Comparison of ENCODE assay signal across 10 mouse cellular contexts in the genomic region with DNA sequence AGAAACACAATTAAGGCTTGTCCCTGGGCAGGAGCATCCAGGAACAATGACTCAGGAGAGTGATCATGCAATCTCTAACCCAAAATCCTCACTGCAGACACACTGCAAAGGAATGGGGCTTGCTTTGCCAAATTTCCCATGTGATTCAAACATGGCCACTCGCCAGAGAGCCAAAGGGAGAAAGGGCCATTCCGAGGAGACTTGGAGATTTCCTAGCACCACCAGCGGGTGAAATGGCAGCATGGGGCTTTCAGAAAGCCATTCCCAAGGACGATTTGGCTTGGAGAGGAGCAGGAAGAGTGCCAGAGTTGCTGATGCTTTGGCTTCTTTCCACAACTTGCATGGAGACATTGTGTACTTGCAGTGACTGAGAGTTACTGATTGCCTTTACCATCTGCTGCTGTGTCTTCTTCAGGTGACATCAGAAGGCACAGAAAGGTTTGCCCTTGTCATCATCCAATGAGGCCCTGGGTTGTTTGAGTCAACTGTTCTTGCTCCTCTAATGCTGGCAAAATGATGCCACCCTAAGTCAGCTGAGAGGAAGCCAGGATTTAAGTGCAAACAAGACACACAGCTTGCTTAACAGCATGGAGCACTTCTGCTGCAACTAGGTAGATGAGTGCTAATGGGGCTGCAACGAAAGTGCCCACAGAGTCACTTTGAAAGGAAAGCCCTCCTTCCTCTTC. TPM values are rescaled to one million over a fixed set of nuclear protein-coding genes. Genes with fewer than 3 reads are reported as not detected.
DNase-seq lines count a peak whose midpoint lies in the region; ATAC-seq and TF ChIP-seq lines count a peak whose summit lies in the region.
"Had no signal": no experiment of that assay in that cellular context is flagged by ENCODE, and none has a peak within 500 bp of the region (broad histone marks: within the 10 kb centered on the region; RNA-seq: fewer than 3 reads in every experiment).

No protein-coding gene starts in this region.

- 68% methylated on average over 5 of the region's 5 CpGs for WGBS in heart, embryonic 10.5 days
- 28% methylated on average over 5 of the region's 5 CpGs for WGBS in lung, embryonic 16.5 days

- peaks cover 18% of the 10 kb centered on the region for H3K4me1 ChIP-seq in heart, embryonic 10.5 days
- peaks cover 11% of the 10 kb centered on the region for H3K4me1 ChIP-seq in cortical plate, adult 2 months (ENCODE audit: control insufficient read depth, insufficient read depth, low read length)
- peaks cover 43% of the 10 kb centered on the region for H3K4me1 ChIP-seq in lung, embryonic 16.5 days (replicated peaks; ENCODE audit: control insufficient read depth, insufficient read depth, low read length)

- no peaks in the 10 kb centered on the region for H3K9me3 ChIP-seq in heart, embryonic 10.5 days
- H3K9me3 ChIP-seq in lung, embryonic 16.5 days (ENCODE audit: control insufficient read depth, low read length): no peaks in the 10 kb centered on the region
- H3K9me3 ChIP-seq: embryonic facial prominence, embryonic 13.5 days; liver, embryonic 15.5 days had no signal

- no peaks in the 10 kb centered on the region for H3K27me3 ChIP-seq in heart, embryonic 10.5 days (ENCODE audit: insufficient read depth, poor library complexity, severe bottlenecking)
- H3K27me3 ChIP-seq in lung, embryonic 16.5 days (ENCODE audit: control insufficient read depth, insufficient read depth, low read depth, low read length): no peaks in the 10 kb centered on the region
- H3K27me3 ChIP-seq: embryonic facial prominence, embryonic 13.5 days; liver, embryonic 15.5 days had no signal

- no peak overlapping the region for H3K4me2 ChIP-seq in lung, embryonic 16.5 days (ENCODE audit: low read depth, low read length)
- H3K4me2 ChIP-seq: embryonic facial prominence, embryonic 13.5 days; liver, embryonic 15.5 days had no signal

- no peak for TF ChIP-seq CTCF in cortical plate, adult 2 months (IDR thresholded peaks at IDR 0.05; ENCODE audit: extremely low read depth, insufficient read depth, low read length)

- no peaks in the 10 kb centered on the region for H3K36me3 ChIP-seq in heart, embryonic 10.5 days
- no peaks in the 10 kb centered on the region for H3K36me3 ChIP-seq in lung, embryonic 16.5 days (ENCODE audit: control insufficient read depth, insufficient read depth, low read length)
- H3K36me3 ChIP-seq: embryonic facial prominence, embryonic 13.5 days; liver, embryonic 15.5 days had no signal

- peak; percentile 98 for DNase-seq in heart, adult 11 months
- no peak for DNase-seq in heart, embryonic 10.5 days (ENCODE audit: low spot score)
- DNase-seq in adrenal gland, adult (ENCODE audit: inconsistent age in 2 of 2, low spot score in 1 of 2): peak; percentile 89 to 95
- peak; percentile 74 for DNase-seq in kidney, adult 9 months
- DNase-seq in urinary bladder, adult 2 months (ENCODE audit: low spot score): peak; percentile 37
- DNase-seq in thymus, adult 18-20 months: no peak

- no peak overlapping the region for H3K27ac ChIP-seq in heart, embryonic 10.5 days
- peak overlapping the region; percentile 13; the same call in 1 of the 2 replicates for H3K27ac ChIP-seq in cortical plate, adult 2 months (ENCODE audit: insufficient read depth, low read length)
- H3K27ac ChIP-seq in lung, embryonic 16.5 days (ENCODE audit: low read length): peak overlapping the region; percentile 67
- H3K27ac ChIP-seq: embryonic facial prominence, embryonic 13.5 days; liver, embryonic 15.5 days had no signal

- TF ChIP-seq POLR2A in cortical plate, adult 2 months (IDR thresholded peaks at IDR 0.05; ENCODE audit: extremely low read depth, insufficient read depth, low read length): no peak

- H3K4me3 ChIP-seq in heart, embryonic 10.5 days: no peak overlapping the region
- H3K4me3 ChIP-seq in cortical plate, adult 2 months (ENCODE audit: insufficient read depth, low read length): no peak overlapping the region
- no peak overlapping the region for H3K4me3 ChIP-seq in lung, embryonic 16.5 days (ENCODE audit: low read length)
- H3K4me3 ChIP-seq: embryonic facial prominence, embryonic 13.5 days; liver, embryonic 15.5 days had no signal

- peak; percentile 73 for ATAC-seq in lung, embryonic 16.5 days (ENCODE audit: low read depth)

- H3K9ac ChIP-seq in lung, embryonic 16.5 days (ENCODE audit: low read length): no peak overlapping the region
- H3K9ac ChIP-seq: embryonic facial prominence, embryonic 13.5 days; liver, embryonic 15.5 days had no signal

RNA-seq across cellular contexts. Expression of a gene that starts 16.5 kb away (rescaled TPM):
- 1.9 and 2.9 TPM in 2 replicates for polyA plus RNA-seq in heart, embryonic 10.5 days (2016; fragmentation: Nextera tagmentation; extraction: Ambion mirVana)
- 11.5 and 12.1 TPM in 2 replicates for polyA plus RNA-seq in cortical plate, adult 2 months (2012; rRNA removed)
- 5.4 and 6.1 TPM in 2 replicates for polyA plus RNA-seq in lung, embryonic 16.5 days (2015; fragmentation: Nextera tagmentation; extraction: Ambion mirVana)
- 5.1 and 18.2 TPM in 2 replicates for polyA plus RNA-seq in urinary bladder, adult 2 months (2012; rRNA removed)

Comparison
In these comparisons a context has a peak if more than half of its experiments do, and no peak if none do; other contexts are left out.
1. DNase-seq: peak in heart, adult 11 months (single experiment), adrenal gland, adult (2 of 2), kidney, adult 9 months (single experiment) and urinary bladder, adult 2 months (single experiment); none in heart, embryonic 10.5 days (single experiment) and thymus, adult 18-20 months (0 of 2).